Mouse (Mus musculus): ENCODE measurements around the gene Arhgef18.

Gene Arhgef18

DNA sequence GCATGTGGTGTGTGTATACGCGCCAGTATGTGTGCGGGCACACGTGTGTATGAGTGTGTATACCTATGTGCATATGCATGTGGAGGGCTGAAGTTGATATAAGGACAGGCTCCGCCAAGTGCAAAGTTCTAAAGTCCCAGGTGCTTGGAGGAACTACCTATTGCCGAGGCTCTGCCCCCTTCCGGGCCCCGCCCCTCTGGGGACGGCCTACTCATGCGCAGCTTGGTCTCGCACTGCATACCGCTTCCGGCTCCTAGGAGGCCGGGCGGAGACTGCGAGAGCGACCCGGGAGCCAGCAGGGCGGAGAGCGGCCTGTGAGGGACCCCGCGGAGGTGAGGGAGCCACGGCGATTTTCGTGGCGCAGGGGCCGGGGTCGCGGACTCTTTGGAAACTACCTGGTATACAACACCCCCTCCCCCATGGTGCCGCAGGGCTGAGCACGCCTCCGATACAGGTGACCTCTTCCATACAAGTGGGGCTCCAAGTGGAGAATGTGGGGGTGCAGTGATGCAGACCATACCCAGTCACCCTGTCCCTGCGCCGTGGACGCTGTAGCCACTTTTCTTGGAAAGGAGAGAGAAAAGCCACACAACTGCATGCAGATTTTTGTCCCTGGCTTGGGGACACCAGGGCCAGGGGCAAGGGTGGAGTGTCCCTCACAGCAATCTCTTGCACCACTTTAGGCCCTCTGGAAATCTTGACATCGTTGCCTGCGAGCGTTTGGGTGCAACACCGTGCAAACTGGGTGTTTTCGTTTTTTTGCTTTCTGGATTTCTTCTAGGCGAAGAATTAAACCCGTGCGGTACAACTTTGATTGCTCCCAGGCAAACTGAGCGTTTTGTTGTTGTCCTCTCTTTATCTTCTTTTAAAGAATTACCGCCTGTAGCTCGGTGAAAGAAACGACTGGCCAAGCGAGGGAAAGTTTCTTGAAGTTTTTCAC lies at the start of gene Arhgef18:
Gene Arhgef18 (plus strand): TSS at position 236 of the 940 bp plus-strand sequence.
- DNase-seq, result peak; percentile 94

DNA sequence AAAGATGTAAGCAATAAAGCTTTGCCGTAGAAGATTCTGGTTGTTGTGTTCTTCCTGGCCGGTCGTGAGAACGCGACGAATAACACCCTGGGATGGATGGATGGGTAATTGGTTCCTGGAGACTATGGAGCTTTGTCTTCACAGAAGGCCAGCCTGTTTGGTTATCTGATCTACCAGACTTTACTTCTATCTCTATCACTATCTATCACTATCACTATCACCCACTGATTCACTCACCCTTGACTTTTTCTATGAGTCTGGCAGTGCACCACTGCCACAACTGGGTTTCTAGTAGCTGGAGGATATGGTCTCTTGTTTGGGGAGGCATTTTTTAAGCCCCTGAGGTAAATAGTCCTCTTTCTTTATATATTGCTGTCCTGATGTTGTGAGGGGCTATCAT lies 47.5 kb upstream of the Arhgef18 start:
- no peak for DNase-seq

DNA sequence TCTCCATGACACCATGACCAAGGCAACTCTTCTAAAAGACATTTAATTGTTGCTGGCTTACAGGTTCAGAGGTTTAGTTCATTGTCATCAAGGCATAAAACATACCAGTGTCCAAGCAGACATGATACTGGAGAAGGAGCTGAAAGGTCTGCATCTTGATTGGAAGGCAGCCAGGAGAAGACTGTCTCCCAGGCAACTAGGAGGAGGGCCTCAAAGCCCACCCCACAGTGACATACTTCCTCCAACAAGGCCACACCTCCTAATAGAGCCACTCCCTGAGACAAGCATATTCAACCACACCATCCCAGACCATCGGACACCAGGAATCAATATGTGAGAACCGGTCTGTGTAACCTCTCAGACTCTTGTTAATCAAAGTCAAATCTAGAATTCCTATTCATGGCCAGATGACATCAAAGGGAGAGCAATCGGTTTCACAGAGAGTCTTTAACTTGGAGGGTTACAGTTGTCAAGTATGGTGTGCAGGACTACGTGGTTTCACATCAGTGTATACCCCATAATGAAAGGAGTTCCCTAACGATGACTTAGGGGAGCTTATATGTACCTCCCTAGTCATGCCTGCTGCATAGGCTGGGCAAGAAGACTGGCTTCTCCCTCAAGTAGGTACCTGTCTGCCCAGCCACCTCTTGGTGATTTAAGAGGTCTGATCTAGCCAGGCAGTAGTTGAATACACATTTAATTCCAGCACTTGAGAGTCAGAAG lies 46.0 kb upstream of the Arhgef18 start:
- no peak for DNase-seq

DNA sequence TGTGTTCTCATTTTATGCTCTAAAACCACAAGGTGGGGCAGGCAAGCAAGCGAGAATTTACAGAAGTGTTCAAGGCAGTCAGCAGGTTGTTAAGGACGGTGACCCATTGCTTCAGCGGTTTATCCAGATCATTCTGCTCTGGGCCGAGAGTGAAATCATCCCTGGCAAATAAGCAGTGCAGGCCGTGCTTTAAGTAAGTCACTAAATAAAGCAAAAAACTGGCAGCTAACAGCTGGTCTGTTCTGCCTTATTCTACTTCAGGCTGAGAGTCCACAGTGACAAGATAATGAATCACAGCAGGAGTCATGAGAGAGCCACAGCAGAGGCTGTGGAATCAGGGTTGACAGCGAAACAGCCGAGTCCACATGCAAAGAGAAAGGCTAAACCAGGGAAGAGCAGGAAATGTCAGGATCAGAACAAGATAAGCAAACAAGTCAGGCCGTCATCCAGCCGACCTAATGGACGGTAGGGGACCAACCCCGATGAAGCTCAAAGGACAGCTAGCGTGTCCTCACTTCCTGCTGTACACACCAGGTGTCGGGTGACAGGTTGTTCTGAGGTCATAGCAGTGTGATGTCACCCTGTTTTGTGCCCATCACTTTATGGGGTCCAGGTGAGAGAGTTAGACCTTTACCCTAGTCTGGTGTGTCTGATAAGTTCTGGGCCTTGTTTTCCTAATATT lies 44.5 kb upstream of the Arhgef18 start:
- no peak for DNase-seq

DNA sequence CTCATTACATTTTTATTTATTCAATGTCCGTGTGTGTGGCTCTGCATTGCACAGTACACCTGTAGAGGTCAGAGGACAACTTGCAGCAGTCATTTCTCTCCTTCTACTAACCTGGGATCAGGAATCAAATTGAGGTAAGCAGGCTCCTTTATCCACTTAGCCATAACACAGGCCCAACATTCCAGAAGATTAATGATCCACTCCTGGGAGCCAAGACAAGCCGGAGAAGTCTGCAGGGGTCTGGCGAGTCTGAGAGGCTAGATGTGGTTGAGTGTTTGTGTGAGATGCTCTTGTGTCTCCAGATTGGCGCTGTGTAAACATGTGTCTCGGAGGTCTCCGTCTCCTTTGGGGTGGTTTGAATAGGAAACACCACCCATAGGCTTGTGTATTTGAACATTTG lies 42.1 kb upstream of the Arhgef18 start:
- no peak for DNase-seq

DNA sequence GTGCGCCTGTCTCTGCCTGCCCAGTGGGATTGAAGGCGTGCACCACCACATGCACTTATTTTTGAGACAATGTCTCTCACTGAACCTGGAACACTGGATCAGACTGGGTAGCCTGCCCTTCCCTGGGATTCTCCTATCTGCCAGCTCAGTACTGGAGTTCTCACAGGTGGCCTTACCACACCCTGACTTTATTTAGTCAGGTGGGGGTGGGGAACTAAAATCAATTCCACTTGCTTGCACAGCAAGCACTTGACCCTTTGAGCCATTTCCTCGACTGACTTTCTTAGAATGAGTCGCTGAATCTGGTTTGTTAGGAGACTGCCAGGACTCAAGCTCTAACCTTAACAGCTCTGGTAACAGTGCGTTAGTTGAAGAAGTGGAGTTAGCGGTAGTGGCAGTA lies 40.1 kb upstream of the Arhgef18 start:
- DNase-seq, result peak; percentile 65

DNA sequence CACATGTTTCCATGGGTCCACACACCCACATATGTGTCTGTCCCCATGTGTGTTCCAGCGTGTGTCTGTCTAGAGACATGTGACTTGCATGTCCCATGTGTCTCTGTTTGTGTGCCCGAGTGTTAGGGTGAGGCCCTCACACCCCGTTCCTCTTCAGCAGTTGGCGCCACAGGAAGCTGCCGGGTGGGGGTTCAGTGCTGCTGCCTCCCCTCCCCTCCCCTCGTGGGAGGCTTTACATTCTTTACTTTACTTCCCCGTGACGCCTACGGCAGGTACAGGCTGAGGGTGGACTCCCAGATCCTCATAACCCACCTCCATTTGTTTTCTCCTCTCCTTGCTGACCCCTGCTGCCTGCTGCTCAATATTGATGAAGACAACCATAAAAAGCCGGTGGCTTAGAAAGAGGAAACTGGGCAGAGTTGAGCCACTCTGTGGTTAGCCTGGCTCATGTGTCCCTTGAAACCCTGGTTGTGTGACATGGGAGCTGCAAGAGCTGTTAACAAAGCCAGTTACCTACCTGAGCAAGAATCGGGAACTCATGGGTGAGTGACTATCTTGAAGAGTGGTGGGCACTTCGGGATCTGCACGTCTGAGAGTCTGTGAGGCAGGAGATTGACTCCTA lies 39.5 kb upstream of the Arhgef18 start, which contains the start of gene A430078G23Rik:
Gene A430078G23Rik (plus strand): TSS at position 227 of the 622 bp plus-strand sequence.
- peak; percentile 66 for DNase-seq

DNA sequence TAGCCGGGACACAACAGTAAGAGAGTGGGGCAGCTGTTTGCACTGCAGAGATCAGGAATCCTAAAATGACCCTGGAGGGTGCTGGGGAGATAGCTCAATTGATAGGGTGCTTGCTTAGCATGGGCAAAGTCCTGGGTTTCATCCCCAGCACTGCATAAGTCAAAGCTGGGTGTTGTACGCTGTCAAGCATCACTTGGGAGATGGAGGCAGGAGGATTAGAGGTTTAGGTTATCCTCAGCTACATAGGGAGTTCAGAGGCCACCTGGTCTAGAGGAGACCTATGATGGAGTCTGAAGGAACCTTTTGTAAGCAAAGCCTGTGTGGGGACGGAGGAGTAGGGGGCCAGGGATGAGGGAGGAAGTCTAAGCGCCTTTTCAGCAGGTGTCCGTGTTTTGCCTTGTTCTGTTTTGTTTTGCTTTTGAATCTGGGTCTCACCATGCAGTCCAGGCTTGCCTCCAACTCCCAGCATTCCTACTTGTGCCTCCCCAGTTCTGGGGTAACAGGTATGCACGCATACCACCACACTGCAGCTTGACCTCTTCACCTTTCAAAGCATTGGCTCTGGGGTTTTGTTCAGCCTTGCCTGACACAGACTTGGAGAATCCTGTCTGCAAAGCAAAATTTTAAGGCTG lies 38.9 kb upstream of the Arhgef18 start:
- no peak for DNase-seq

DNA sequence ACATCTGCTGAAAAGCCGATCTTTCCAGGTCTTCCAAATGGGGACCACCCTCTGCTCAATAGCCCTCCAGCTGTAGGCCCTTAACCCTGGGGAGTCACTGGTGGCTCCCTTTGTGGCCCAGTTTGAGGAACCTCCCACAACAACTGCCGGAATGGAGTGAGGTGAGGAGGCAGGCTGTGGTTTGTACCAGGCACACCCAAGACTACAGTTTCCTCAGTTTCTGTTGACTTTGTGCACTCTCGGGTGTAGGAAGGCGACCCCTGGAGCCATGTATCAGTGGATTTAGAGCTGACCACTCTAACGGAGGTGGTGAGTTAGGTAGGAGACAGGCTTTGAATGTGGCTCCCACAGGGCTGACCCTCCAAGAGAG lies 38.4 kb upstream of the Arhgef18 start:
- DNase-seq, result peak; percentile 48

DNA sequence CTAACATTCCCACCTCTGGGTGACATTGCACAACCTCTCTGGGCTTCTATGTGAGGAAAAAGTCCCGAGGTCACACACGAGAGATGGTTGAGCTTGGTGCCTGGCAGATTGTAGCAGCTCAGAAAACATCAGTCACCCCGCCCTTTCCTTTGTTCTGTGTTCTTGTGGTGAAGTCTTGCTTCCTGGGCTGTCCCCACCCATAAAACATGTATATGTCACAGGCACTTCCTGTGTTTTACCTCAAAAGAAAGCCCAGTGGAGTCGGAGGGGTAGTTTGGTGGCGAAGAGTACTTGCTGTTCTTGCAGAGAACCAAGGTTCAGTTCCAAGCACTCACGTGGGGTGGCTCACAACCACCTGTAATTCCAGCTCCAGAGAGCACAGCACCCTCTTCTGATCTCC lies 37.2 kb upstream of the Arhgef18 start:
- DNase-seq, result peak; percentile 72

DNA sequence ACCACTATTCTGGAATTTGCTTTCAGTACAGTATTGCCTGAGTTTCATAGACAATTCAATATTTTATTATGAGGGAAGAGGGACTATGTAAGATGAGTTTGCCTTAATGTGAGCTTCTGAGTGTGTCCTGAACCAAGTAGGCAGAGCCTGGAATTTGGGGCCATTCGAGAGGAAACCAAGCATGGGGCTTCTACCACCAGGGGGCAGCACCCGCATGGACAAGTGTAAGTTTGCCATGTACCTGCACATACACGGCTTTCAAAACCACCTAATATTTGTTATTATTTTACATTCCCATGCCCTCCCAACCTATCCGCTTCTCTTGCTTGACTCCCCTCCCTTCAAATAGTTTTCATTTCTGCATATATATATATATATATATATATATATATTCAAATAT lies 34.7 kb upstream of the Arhgef18 start:
- peak; percentile 92 for DNase-seq

DNA sequence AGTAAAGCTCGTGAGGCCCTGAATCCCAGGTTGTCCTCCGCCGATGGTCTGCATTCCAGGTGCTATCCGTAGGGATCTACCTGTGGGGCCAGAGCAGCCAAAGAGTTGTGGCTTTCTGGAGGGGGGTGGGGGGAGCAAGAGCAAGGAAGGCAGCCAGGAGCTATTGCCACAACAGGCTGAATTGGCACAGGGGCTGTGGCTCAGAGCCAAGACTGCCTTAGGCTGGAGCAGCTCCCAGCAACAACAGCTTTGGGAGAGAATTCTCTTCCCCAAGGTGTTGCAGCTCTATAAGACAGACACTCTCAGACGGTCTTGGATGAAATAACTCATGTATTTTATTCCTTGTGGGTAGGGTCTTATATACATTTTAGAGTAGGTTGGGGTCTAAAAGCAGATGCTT lies 25.7 kb upstream of the Arhgef18 start:
- DNase-seq, result no peak

DNA sequence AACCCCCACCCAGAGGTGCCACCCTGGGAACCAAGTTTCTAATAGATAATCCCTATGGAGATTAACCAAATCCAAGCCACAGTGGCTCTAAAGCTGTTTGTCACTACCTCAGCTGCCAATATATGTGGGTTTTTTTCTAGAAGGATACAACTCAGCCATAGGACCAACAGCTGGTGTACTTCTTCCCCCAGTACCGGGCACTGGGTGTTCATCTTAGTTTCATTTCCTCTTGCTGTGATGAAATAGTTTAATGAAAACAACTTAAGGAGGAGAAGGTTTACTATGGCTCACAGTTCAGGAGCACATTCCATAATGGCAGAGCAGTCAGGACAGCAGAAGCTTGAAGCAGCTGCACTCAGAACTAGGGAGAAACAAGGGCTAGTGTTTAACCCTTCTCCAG lies 24.7 kb upstream of the Arhgef18 start:
- DNase-seq, result no peak

DNA sequence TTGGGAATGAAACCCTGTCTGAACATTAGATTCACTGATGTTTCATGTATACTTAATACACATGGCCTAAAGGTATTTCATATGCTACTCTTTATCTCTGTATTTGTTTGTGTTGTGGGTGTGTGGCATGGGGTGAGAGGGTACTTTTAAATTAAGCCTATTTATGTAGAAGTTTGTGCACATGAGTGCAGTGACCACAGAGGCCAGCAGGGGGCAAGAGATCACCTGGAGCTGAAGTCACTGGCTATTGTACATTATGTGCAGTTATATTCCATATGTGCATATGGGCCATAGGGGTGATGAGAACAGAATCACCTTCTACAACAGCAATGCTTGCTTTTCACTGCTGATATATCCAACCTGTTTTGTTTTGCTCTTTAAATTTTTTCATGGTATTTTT lies 17.1 kb upstream of the Arhgef18 start:
- peak; percentile 34 for DNase-seq

DNA sequence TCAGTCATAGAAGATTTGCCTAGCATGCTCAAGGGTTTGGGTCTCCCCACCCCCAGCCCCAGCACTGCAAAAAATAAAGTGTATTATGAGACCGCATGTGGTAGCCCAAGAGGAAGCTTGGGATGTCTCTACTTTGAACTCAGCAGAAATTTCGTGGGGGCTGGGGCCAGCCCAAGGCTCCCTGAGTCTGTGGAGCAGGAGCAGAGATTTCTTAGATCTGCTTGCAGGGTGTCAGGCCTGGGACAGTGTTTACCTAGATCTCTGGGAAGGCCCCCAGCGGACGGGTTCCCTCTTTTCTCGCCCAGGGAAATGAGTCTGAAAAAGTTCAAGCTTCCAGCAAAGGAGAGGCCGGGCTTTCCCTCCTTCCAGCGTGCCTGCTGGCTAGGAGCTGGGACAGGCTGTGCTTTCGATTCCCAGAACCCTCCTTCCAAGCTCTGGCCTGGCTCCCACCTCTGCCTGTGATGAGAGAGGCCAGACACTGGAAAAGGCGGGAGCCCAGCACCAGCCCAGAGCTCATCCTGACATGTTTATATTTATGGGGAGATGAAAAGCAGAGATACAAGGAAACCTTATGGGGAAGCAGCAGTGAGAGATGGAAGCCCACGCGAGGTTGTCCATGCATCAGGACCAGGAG lies 16.0 kb upstream of the Arhgef18 start:
- peak; percentile 34 for DNase-seq

DNA sequence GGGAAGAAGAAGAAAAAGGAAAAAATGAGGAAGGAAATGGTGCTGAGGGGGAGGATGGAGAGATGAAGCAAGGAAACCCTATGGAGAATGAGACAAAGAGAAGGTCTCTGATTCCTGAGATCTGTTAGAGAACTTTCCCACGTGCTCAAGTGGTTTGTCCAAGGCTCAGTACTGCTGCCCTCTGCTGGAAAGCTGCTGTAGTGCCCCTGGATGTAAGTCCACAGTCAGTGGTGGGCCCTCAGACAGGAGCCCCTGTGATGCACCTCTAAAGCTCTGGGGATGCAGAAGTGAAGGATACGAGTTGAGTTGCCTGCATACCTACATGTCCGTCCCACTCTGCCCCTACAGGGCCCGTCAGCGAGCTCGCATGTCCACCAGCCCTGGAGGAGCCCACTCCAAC lies 5.5 kb upstream of the Arhgef18 start:
- peak; percentile 85 for DNase-seq

DNA sequence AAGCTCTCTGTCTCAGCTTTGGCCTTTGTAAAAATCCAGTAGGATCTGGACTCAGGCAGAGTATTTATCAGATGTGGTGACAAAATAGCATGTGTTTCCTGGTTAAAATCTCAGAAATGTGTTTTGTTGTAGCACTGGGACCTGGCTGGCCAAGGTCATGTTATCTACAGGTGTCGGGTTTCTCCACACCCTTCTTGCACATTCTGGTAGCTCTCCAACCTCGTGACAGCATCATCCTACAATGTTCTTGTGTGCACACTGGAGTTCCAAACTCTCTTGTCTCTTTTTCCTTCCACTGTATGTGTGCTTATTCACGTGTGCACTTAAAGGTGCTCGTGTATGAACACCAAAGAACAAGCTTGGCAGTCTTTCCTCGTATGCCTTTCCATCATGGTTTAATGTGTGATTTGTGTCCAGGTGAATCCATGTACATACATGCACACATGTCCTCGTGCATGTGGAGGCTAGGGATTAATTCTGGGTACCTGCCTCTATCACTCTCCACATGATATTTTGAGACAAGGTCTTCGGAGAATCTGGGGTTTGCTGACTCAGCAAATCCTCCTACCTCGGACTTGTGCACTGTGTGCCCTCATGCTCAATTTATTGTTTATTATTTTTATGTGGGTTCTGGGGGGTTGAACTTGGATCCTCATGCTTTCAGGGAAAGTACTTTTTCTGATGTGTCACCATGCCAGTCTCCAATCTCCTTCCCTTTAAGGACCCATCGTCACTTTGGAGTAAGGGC lies 4.0 kb upstream of the Arhgef18 start:
- no peak for DNase-seq

DNA sequence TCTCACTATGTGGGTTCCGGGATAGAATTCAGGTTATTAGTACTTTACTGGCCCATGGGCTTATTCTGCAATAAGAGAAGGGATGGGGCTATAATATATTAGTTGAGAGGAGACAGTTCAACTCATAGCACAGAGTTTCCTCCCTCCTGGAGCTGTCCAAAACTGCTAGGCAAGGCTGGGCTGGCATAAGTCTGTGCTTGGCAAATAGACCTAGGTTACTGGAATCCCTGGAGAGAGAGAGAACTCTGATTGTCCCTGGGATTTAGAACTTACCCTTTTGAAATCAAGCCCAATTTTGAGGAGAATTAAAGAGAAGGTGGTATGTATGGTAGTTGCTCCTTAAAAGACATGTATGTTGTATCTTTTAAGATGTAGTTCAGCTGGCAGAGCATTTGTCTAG lies 3.3 kb upstream of the Arhgef18 start:
- DNase-seq, result no peak

DNA sequence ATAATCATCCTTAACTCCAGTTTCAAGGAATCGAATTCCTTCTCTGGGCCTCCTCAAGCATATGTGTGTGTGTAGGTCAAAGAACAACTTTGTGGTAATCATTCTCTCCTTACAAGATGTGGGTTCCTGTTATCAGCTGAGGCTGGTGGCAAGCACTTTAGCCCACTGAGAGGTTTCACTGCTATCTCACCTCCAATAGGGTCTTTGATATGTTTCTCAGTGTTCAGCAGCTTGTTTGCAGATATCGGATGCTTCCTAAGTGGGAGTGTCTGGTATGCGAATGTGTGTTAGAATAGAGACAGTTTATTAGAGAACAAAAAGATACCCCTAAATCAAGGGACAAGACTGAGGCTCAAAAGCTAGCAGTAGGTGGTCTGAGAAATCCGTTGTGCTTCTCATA lies 513 bp upstream of the Arhgef18 start:
- DNase-seq, result no peak

DNA sequence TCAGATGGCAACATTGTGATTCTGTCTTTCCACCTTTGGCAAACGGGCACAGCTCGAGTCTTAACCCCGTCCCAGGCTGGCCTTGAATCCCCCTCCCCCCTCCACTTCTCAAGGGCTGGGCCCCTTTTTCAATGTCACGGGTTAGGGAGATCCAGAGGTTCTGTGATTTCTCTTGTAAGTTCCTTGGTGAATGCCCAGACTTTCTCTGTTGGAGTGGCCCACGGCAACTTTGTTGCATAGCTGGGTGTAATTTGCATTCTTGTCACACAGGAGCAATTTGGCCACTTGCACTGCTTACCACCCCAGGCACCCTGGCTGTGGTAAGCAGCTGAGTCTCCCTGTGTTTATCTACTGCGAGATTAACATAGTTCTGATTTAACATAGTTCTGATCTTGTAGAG lies 1.8 kb downstream of the Arhgef18 start:
- DNase-seq, result peak; percentile 28

DNA sequence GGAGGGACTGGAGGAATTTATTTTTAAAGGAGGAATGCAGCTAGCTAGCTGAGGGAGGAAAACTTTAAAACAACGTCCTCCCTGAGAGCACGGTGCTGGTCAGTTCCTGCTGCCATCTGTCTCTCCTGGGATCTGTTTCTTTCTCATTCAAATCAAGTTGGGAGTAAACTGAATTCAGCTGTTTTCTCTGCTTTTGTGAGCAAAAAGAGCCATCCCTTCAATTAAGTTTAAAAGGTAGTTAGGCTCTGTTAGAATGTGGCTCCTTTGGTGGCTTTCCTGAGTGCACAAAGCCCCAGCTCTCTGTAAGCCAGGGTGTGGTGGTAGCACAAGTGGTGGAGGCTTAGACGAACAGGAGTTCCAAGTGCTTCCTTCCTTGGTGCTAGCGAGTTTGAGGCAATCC lies 2.4 kb downstream of the Arhgef18 start:
- DNase-seq, result no peak
